19 mouse cellular contexts compared by ENCODE assay signal in the genomic region with DNA sequence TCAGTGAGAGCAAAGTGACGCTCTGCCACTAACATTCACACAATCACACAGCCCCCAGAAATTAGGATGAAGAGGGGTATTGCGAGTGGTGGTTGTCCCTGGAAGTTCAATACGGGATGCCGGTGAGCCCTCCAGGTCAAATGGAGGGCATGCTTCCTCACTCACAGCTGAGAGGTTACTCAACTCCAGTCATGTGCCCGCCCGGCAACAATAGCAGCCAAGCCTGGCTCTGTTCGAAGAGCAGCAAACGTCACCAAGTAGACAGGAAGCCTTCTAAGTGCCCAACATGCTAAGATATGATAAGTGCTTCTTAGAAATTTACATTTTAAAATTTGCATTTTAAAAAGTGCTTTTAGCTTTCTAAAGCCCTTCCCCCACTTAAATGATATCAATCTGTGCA. TPM values are rescaled to one million over a fixed set of nuclear protein-coding genes. Genes with fewer than 3 reads are reported as not detected.
DNase-seq lines count a peak whose midpoint lies in the region; ATAC-seq and TF ChIP-seq lines count a peak whose summit lies in the region.
"Had no signal": no experiment of that assay in that cellular context is flagged by ENCODE, and none has a peak within 500 bp of the region (broad histone marks: within the 10 kb centered on the region; RNA-seq: fewer than 3 reads in every experiment).

No protein-coding gene starts in this region.

- H3K27me3 ChIP-seq in forebrain, postnatal 0 days (ENCODE audit: insufficient read depth, low read length), result no peaks in the 10 kb centered on the region
- no peaks in the 10 kb centered on the region for H3K27me3 ChIP-seq in forebrain, embryonic 11.5 days (ENCODE audit: control insufficient read depth, insufficient read depth, low read length)
- H3K27me3 ChIP-seq in midbrain, embryonic 10.5 days (ENCODE audit: low read depth, poor library complexity, severe bottlenecking), result no peaks in the 10 kb centered on the region
- no peaks in the 10 kb centered on the region for H3K27me3 ChIP-seq in midbrain, embryonic 11.5 days (ENCODE audit: control insufficient read depth, insufficient read depth, low read length)
- H3K27me3 ChIP-seq in limb, embryonic 10.5 days (ENCODE audit: low read depth, poor library complexity, severe bottlenecking), result no peaks in the 10 kb centered on the region
- H3K27me3 ChIP-seq: heart, embryonic 12.5 days; neural tube, embryonic 12.5 days had no signal

- WGBS in forebrain, postnatal 0 days, result 86% methylated on average over 8 of the region's 8 CpGs
- 94% methylated on average over 8 of the region's 8 CpGs for WGBS in forebrain, embryonic 11.5 days
- 92% methylated on average over 8 of the region's 8 CpGs for WGBS in midbrain, embryonic 10.5 days
- 96% methylated on average over 8 of the region's 8 CpGs for WGBS in midbrain, embryonic 11.5 days
- WGBS in limb, embryonic 10.5 days, result 94% methylated on average over 8 of the region's 8 CpGs

- no peak overlapping the region for H3K27ac ChIP-seq in forebrain, postnatal 0 days (ENCODE audit: low read depth, low read length)
- H3K27ac ChIP-seq in forebrain, embryonic 11.5 days (ENCODE audit: low read depth, low read length), result no peak overlapping the region
- H3K27ac ChIP-seq in midbrain, embryonic 10.5 days (replicated peaks), result no peak overlapping the region
- no peak overlapping the region for H3K27ac ChIP-seq in midbrain, embryonic 11.5 days (ENCODE audit: low read depth, low read length)
- no peak overlapping the region for H3K27ac ChIP-seq in limb, embryonic 10.5 days
- H3K27ac ChIP-seq: hindbrain, postnatal 0 days; left cerebral cortex, adult 2 months; neural tube, embryonic 12.5 days had no signal

- H3K4me3 ChIP-seq in forebrain, postnatal 0 days (ENCODE audit: low read depth, low read length), result no peak overlapping the region
- no peak overlapping the region for H3K4me3 ChIP-seq in forebrain, embryonic 11.5 days (ENCODE audit: low read depth, low read length)
- no peak overlapping the region for H3K4me3 ChIP-seq in midbrain, embryonic 10.5 days
- no peak overlapping the region for H3K4me3 ChIP-seq in midbrain, embryonic 11.5 days (ENCODE audit: low read depth, low read length)
- H3K4me3 ChIP-seq in limb, embryonic 10.5 days, result no peak overlapping the region
- H3K4me3 ChIP-seq: heart, embryonic 12.5 days; left cerebral cortex, adult 2 months; neural tube, embryonic 12.5 days had no signal

- no peak overlapping the region for H3K4me2 ChIP-seq in forebrain, postnatal 0 days (ENCODE audit: low read depth)
- H3K4me2 ChIP-seq in forebrain, embryonic 11.5 days (ENCODE audit: low read depth, low read length, severe bottlenecking), result no peak overlapping the region
- H3K4me2 ChIP-seq in midbrain, embryonic 11.5 days, result no peak overlapping the region
- H3K4me2 ChIP-seq: heart, embryonic 12.5 days; neural tube, embryonic 12.5 days had no signal

- no peak overlapping the region for H3K9ac ChIP-seq in forebrain, postnatal 0 days
- H3K9ac ChIP-seq in forebrain, embryonic 11.5 days (ENCODE audit: low read length), result no peak overlapping the region
- no peak overlapping the region for H3K9ac ChIP-seq in midbrain, embryonic 11.5 days (ENCODE audit: low read length)
- H3K9ac ChIP-seq: heart, embryonic 12.5 days; neural tube, embryonic 12.5 days had no signal

- no peak for TF ChIP-seq CTCF in forebrain, postnatal 0 days (IDR thresholded peaks at IDR 0.05; ENCODE audit: low read depth)

- no peaks in the 10 kb centered on the region for H3K9me3 ChIP-seq in forebrain, postnatal 0 days (ENCODE audit: low read length)
- no peaks in the 10 kb centered on the region for H3K9me3 ChIP-seq in forebrain, embryonic 11.5 days (ENCODE audit: control insufficient read depth, low read length)
- H3K9me3 ChIP-seq in midbrain, embryonic 10.5 days (replicated peaks), result peaks cover 11% of the 10 kb centered on the region
- H3K9me3 ChIP-seq in midbrain, embryonic 11.5 days (ENCODE audit: control insufficient read depth, low read length), result no peaks in the 10 kb centered on the region; the same call in 1 of the 2 replicates
- no peaks in the 10 kb centered on the region for H3K9me3 ChIP-seq in limb, embryonic 10.5 days (replicated peaks)

- no peaks in the 10 kb centered on the region for H3K36me3 ChIP-seq in forebrain, postnatal 0 days (ENCODE audit: insufficient read depth)
- no peaks in the 10 kb centered on the region for H3K36me3 ChIP-seq in forebrain, embryonic 11.5 days (ENCODE audit: control insufficient read depth, insufficient read depth, low read length)
- H3K36me3 ChIP-seq in midbrain, embryonic 10.5 days, result no peaks in the 10 kb centered on the region
- H3K36me3 ChIP-seq in midbrain, embryonic 11.5 days (ENCODE audit: control insufficient read depth, insufficient read depth, low read length), result no peaks in the 10 kb centered on the region
- no peaks in the 10 kb centered on the region for H3K36me3 ChIP-seq in limb, embryonic 10.5 days
- H3K36me3 ChIP-seq: heart, embryonic 12.5 days; neural tube, embryonic 12.5 days had no signal

- H3K4me1 ChIP-seq in forebrain, postnatal 0 days (ENCODE audit: insufficient read depth), result no peaks in the 10 kb centered on the region
- H3K4me1 ChIP-seq in forebrain, embryonic 11.5 days (replicated peaks; ENCODE audit: control insufficient read depth, insufficient read depth, low read length), result no peaks in the 10 kb centered on the region
- no peaks in the 10 kb centered on the region for H3K4me1 ChIP-seq in midbrain, embryonic 10.5 days
- H3K4me1 ChIP-seq in midbrain, embryonic 11.5 days (ENCODE audit: control insufficient read depth, insufficient read depth, low read length), result no peaks in the 10 kb centered on the region
- no peaks in the 10 kb centered on the region for H3K4me1 ChIP-seq in limb, embryonic 10.5 days
- H3K4me1 ChIP-seq: heart, embryonic 12.5 days; neural tube, embryonic 12.5 days had no signal

- ATAC-seq in forebrain, postnatal 0 days, result peak; percentile 47; the same call in 1 of the 2 replicates
- no peak for ATAC-seq in forebrain, embryonic 11.5 days (replicated peaks; ENCODE audit: low FRiP score)
- ATAC-seq in midbrain, embryonic 11.5 days (ENCODE audit: low FRiP score), result no peak
- ATAC-seq: hindbrain, postnatal 0 days had no signal

- no peak for DNase-seq in forebrain, postnatal 0 days
- DNase-seq in forebrain, embryonic 11.5 days (ENCODE audit: low spot score), result no peak
- peak; percentile 7 for DNase-seq in midbrain, embryonic 10.5 days (ENCODE audit: low spot score)
- no peak for DNase-seq in midbrain, embryonic 11.5 days (ENCODE audit: low spot score, missing footprints)
- DNase-seq in limb, embryonic 10.5 days (ENCODE audit: low spot score), result peak; percentile 22
- DNase-seq in lung, postnatal 4 days, result peak; percentile 45 to 69
- no peak for DNase-seq in yolk sac, embryonic 10.5 days (ENCODE audit: low spot score)
- no peak for DNase-seq in heart, adult 8-10 months (ENCODE audit: low spot score)
- DNase-seq: cerebellum, adult 11-12 months; cerebellum, postnatal 10 days; heart, postnatal 14 days; kidney, adult 11 months; kidney, postnatal 4 days; midbrain, embryonic 14.5 days; retina, postnatal 1 day had no signal

RNA-seq across cellular contexts. Expression of gene Hs6st1, which starts 29.4 kb away (rescaled TPM):
- 52.5 and 61.1 TPM in 2 replicates for total RNA-seq in forebrain, postnatal 0 days (2014; rRNA removed)
- polyA plus RNA-seq in forebrain, postnatal 0 days (2015; fragmentation: Nextera tagmentation; extraction: Ambion mirVana), result 13.9 and 16.6 TPM in 2 replicates
- 14.9 and 17.3 TPM in 2 replicates for polyA plus RNA-seq in forebrain, embryonic 11.5 days (2014; fragmentation: Nextera tagmentation; extraction: Ambion mirVana)
- 4.9 and 5.4 TPM in 2 replicates for polyA plus RNA-seq in midbrain, embryonic 10.5 days (2016; fragmentation: Nextera tagmentation; extraction: Ambion mirVana)
- polyA plus RNA-seq in midbrain, embryonic 11.5 days (2014; fragmentation: Nextera tagmentation; extraction: Ambion mirVana), result 16.7 and 20.3 TPM in 2 replicates
- polyA plus RNA-seq in limb, embryonic 10.5 days (2016; fragmentation: Nextera tagmentation; extraction: Ambion mirVana), result 3.0 and 3.6 TPM in 2 replicates
- total RNA-seq in heart, adult 8-10 months (2022), result 10 to 100 TPM; 20.3 to 24.4 (median 21.2) TPM

Comparison
In these comparisons a context has a peak if more than half of its experiments do, and no peak if none do; other contexts are left out.
1. DNase-seq: peak in midbrain, embryonic 10.5 days (single experiment), limb, embryonic 10.5 days (single experiment) and lung, postnatal 4 days (2 of 2); none in forebrain, postnatal 0 days (single experiment), forebrain, embryonic 11.5 days (single experiment), midbrain, embryonic 11.5 days (single experiment), yolk sac, embryonic 10.5 days (single experiment) and heart, adult 8-10 months (single experiment).